Mouse (Mus musculus): Measurements from ENCODE around the gene Tarbp1. TPM values are rescaled to one million over a fixed set of nuclear protein-coding genes. Genes with fewer than 3 reads are reported as not detected.
"Not testable (repeated sequence)": the region's sequence is repeated elsewhere in the genome, so short reads cannot be mapped to it uniquely, and the experiment has no call there.

The Tarbp1 gene
- polyA plus RNA-seq, 1 experiment, result 6.0 TPM

GRCm38 (mm10) chr8:126424163-126424562 lies 50.7 kb downstream of the Tarbp1 start:
- no peak overlapping the region for H3K27ac ChIP-seq (ENCODE audit: insufficient read depth, low read length)
- no peak overlapping the region for H3K4me3 ChIP-seq (ENCODE audit: insufficient read depth, low read length)
- H3K4me1 ChIP-seq (ENCODE audit: control insufficient read depth, insufficient read depth, low read length), result no peaks in the 10 kb centered on the region
- no peak for TF ChIP-seq CTCF (IDR thresholded peaks at IDR 0.05; ENCODE audit: borderline replicate concordance, insufficient read depth, low read length)
- TF ChIP-seq POLR2A (IDR thresholded peaks at IDR 0.05; ENCODE audit: low read depth, low read length), result no peak

- Histone ChIP-seq H3K4me3 (ENCODE audit: insufficient read depth, low read length) (peak overlapping the region; percentile 77), H3K4me1 (ENCODE audit: control insufficient read depth, insufficient read depth, low read length) (no peaks in the 10 kb centered on the region), H3K27ac (ENCODE audit: insufficient read depth, low read length) (peak overlapping the region; percentile 15; the same call in 1 of the 2 replicates)
- TF ChIP-seq CTCF (IDR thresholded peaks at IDR 0.05; ENCODE audit: borderline replicate concordance, insufficient read depth, low read length), result no peak
- TF ChIP-seq POLR2A (IDR thresholded peaks at IDR 0.05; ENCODE audit: low read depth, low read length), result peak; percentile 55
Measured at GRCm38 (mm10) chr8:126422920-126423300, 52.0 kb downstream of the Tarbp1 start.

GRCm38 (mm10) chr8:126422174-126422919 lies 52.5 kb downstream of the Tarbp1 start, which contains the start of gene Coa6:
Gene Coa6, plus strand, starts transcription at chr8:126422515.
- Histone ChIP-seq H3K27ac (ENCODE audit: insufficient read depth, low read length) (peak within 1 kb of the TSS; percentile 15; the same call in 1 of the 2 replicates), H3K4me3 (ENCODE audit: insufficient read depth, low read length) (peak within 1 kb of the TSS; percentile 77), H3K4me1 (ENCODE audit: control insufficient read depth, insufficient read depth, low read length) (no peaks in the 10 kb centered on the region)
- no peak for TF ChIP-seq CTCF (IDR thresholded peaks at IDR 0.05; ENCODE audit: borderline replicate concordance, insufficient read depth, low read length)
- peak; percentile 84 for TF ChIP-seq POLR2A (IDR thresholded peaks at IDR 0.05; ENCODE audit: low read depth, low read length)

- TF ChIP-seq CTCF (IDR thresholded peaks at IDR 0.05; ENCODE audit: borderline replicate concordance, insufficient read depth, low read length) (no peak), POLR2A (IDR thresholded peaks at IDR 0.05; ENCODE audit: low read depth, low read length) (no peak)
- no peaks in the 10 kb centered on the region for H3K4me1 ChIP-seq (ENCODE audit: control insufficient read depth, insufficient read depth, low read length)
- no peak overlapping the region for H3K27ac ChIP-seq (ENCODE audit: insufficient read depth, low read length)
- no peak overlapping the region for H3K4me3 ChIP-seq (ENCODE audit: insufficient read depth, low read length)
Measured at GRCm38 (mm10) chr8:126420834-126421233, 54.0 kb downstream of the Tarbp1 start.

GRCm38 (mm10) chr8:126405030-126405429 lies 69.8 kb downstream of the Tarbp1 start:
- Histone ChIP-seq H3K4me1 (ENCODE audit: control insufficient read depth, insufficient read depth, low read length) (no peaks in the 10 kb centered on the region), H3K27ac (ENCODE audit: insufficient read depth, low read length) (no peak overlapping the region), H3K4me3 (ENCODE audit: insufficient read depth, low read length) (no peak overlapping the region)
- no peak for TF ChIP-seq CTCF (IDR thresholded peaks at IDR 0.05; ENCODE audit: borderline replicate concordance, insufficient read depth, low read length)
- no peak for TF ChIP-seq POLR2A (IDR thresholded peaks at IDR 0.05; ENCODE audit: low read depth, low read length)

- not testable (repeated sequence) for H3K4me3 ChIP-seq (ENCODE audit: insufficient read depth, low read length); H3K4me1 ChIP-seq (ENCODE audit: control insufficient read depth, insufficient read depth, low read length); H3K27ac ChIP-seq (ENCODE audit: insufficient read depth, low read length)
Measured at GRCm38 (mm10) chr8:126404550-126404949, 70.3 kb downstream of the Tarbp1 start.

GRCm38 (mm10) chr8:126398349-126398748 lies 76.5 kb downstream of the Tarbp1 start:
- Histone ChIP-seq H3K4me3 (ENCODE audit: insufficient read depth, low read length) (no peak overlapping the region), H3K27ac (ENCODE audit: insufficient read depth, low read length) (no peak overlapping the region), H3K4me1 (ENCODE audit: control insufficient read depth, insufficient read depth, low read length) (no peaks in the 10 kb centered on the region)
- TF ChIP-seq POLR2A (IDR thresholded peaks at IDR 0.05; ENCODE audit: low read depth, low read length), result no peak
- TF ChIP-seq CTCF (IDR thresholded peaks at IDR 0.05; ENCODE audit: borderline replicate concordance, insufficient read depth, low read length), result peak; percentile 16; the same call in 1 of the 2 replicates

GRCm38 (mm10) chr8:126395917-126396316 lies 78.9 kb downstream of the Tarbp1 start:
- no peak for TF ChIP-seq POLR2A (IDR thresholded peaks at IDR 0.05; ENCODE audit: low read depth, low read length)
- no peak for TF ChIP-seq CTCF (IDR thresholded peaks at IDR 0.05; ENCODE audit: borderline replicate concordance, insufficient read depth, low read length)
- Histone ChIP-seq H3K4me1 (ENCODE audit: control insufficient read depth, insufficient read depth, low read length) (no peaks in the 10 kb centered on the region), H3K4me3 (ENCODE audit: insufficient read depth, low read length) (no peak overlapping the region), H3K27ac (ENCODE audit: insufficient read depth, low read length) (no peak overlapping the region)

GRCm38 (mm10) chr8:126395386-126395785 lies 79.5 kb downstream of the Tarbp1 start:
- no peak for TF ChIP-seq CTCF (IDR thresholded peaks at IDR 0.05; ENCODE audit: borderline replicate concordance, insufficient read depth, low read length)
- no peak for TF ChIP-seq POLR2A (IDR thresholded peaks at IDR 0.05; ENCODE audit: low read depth, low read length)
- H3K27ac ChIP-seq (ENCODE audit: insufficient read depth, low read length), result no peak overlapping the region

GRCm38 (mm10) chr8:126391541-126391940 lies 83.3 kb downstream of the Tarbp1 start:
- no peaks in the 10 kb centered on the region for H3K4me1 ChIP-seq (ENCODE audit: control insufficient read depth, insufficient read depth, low read length)
- H3K27ac ChIP-seq (ENCODE audit: insufficient read depth, low read length), result no peak overlapping the region
- H3K4me3 ChIP-seq (ENCODE audit: insufficient read depth, low read length), result no peak overlapping the region
- TF ChIP-seq POLR2A (IDR thresholded peaks at IDR 0.05; ENCODE audit: low read depth, low read length) (no peak), CTCF (IDR thresholded peaks at IDR 0.05; ENCODE audit: borderline replicate concordance, insufficient read depth, low read length) (no peak)

More at GRCm38 (mm10) chr8:126395386-126395785, 79.5 kb downstream of the Tarbp1 start:
- no peak overlapping the region for H3K4me3 ChIP-seq (ENCODE audit: insufficient read depth, low read length)
- H3K4me1 ChIP-seq (ENCODE audit: control insufficient read depth, insufficient read depth, low read length), result no peaks in the 10 kb centered on the region
